Mouse (Mus musculus) lung, adult 2 months (tissue): Measurements from ENCODE around the gene Tnrc6c.

Experiments
- CTCF ChIP-seq: fragments of 200-500 bp; IDR thresholded peaks from 2 replicates; pipeline ENCODE4 v1.5.1; 2011; ENCODE audit warnings: mild to moderate bottlenecking, low read length, control low read depth; ENCODE audit not compliant: insufficient read depth
- POLR2A ChIP-seq: fragments of 200-500 bp; IDR thresholded peaks from 2 replicates; pipeline ENCODE4 v1.6.1; 2011; ENCODE audit warnings: low read depth, mild to moderate bottlenecking, control low read depth, low read length, borderline replicate concordance; ENCODE audit errors: extremely low read depth

GRCm38 (mm10) chr11:117729341-117729740 lies 75.3 kb downstream of the Tnrc6c start:
- TF ChIP-seq CTCF (no peak), POLR2A (no peak)
